Mouse (Mus musculus) retina, postnatal 7 days (tissue): ENCODE results near the gene Rpp25.

ENCODE experiments used
- DNase-seq: peaks from one replicate; pipeline ENCODE4 v3.0.0-alpha.2; 2012; ENCODE audit warnings: low read depth, low spot score

The Rpp25 gene

GRCm38 (mm10) chr9:57554753-57555152 lies 50.9 kb downstream of the Rpp25 start:
- DNase-seq, result no peak
